Comparison of ENCODE assay signal across 16 mouse cellular contexts in the genomic region with DNA sequence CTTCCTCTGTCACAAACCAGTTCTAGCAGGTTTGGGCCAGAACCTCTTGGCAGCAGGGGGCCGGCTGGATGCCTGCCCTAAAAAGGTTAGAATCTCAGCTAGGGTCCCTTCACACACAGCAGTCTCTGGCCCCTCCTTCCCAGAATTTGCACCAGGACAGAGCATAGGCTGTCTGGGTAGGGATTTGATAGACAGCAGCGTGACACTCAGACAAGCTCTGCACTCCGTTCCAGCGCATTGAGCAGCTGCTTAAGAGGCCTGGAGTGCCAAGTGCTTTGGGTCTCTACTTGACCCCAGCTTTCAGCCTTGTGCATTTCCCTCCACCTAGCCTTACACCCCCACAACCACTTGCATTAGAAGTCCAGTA. TPM values are rescaled to one million over a fixed set of nuclear protein-coding genes. Genes with fewer than 3 reads are reported as not detected.
A peak's percentile ranks its signal among the peaks of the same experiment; 100 is the strongest.
DNase-seq lines count a peak whose midpoint lies in the region; ATAC-seq and TF ChIP-seq lines count a peak whose summit lies in the region.
"Had no signal": no experiment of that assay in that cellular context is flagged by ENCODE, and none has a peak within 500 bp of the region (broad histone marks: within the 10 kb centered on the region; RNA-seq: fewer than 3 reads in every experiment).

No protein-coding gene starts in this region.

- TF ChIP-seq EP300 in stomach, postnatal 0 days (optimal IDR thresholded peaks at IDR 0.05) = no peak

- H3K4me2 ChIP-seq in heart, embryonic 11.5 days = no peak overlapping the region
- no peak overlapping the region for H3K4me2 ChIP-seq in midbrain, embryonic 11.5 days
- no peak overlapping the region for H3K4me2 ChIP-seq in midbrain, embryonic 16.5 days (ENCODE audit: low read length)
- H3K4me2 ChIP-seq in embryonic facial prominence, embryonic 13.5 days = peak overlapping the region; percentile 72
- H3K4me2 ChIP-seq in stomach, postnatal 0 days (replicated peaks; ENCODE audit: low read depth) = peak overlapping the region; percentile 6; the same call in 1 of the 2 replicates
- H3K4me2 ChIP-seq: hindbrain, embryonic 15.5 days; liver, embryonic 12.5 days had no signal

- no peak overlapping the region for H3K9ac ChIP-seq in heart, embryonic 11.5 days (ENCODE audit: low read depth, low read length)
- no peak overlapping the region for H3K9ac ChIP-seq in midbrain, embryonic 11.5 days (ENCODE audit: low read length)
- no peak overlapping the region for H3K9ac ChIP-seq in midbrain, embryonic 16.5 days (ENCODE audit: low read depth, low read length)
- H3K9ac ChIP-seq in embryonic facial prominence, embryonic 13.5 days = peak overlapping the region; percentile 83
- no peak overlapping the region for H3K9ac ChIP-seq in stomach, postnatal 0 days (ENCODE audit: low read length)
- H3K9ac ChIP-seq: hindbrain, embryonic 15.5 days; liver, embryonic 12.5 days had no signal

- TF ChIP-seq CTCF in stomach, postnatal 0 days (IDR thresholded peaks at IDR 0.05; ENCODE audit: low read depth) = no peak

- no peak overlapping the region for H3K4me3 ChIP-seq in heart, embryonic 11.5 days (ENCODE audit: low read depth, low read length)
- H3K4me3 ChIP-seq in midbrain, embryonic 11.5 days (ENCODE audit: low read depth, low read length) = no peak overlapping the region
- H3K4me3 ChIP-seq in midbrain, embryonic 16.5 days (ENCODE audit: low read depth, low read length) = no peak overlapping the region
- H3K4me3 ChIP-seq in embryonic facial prominence, embryonic 13.5 days = peak overlapping the region; percentile 76
- H3K4me3 ChIP-seq in stomach, postnatal 0 days (ENCODE audit: low read depth, low read length) = no peak overlapping the region
- H3K4me3 ChIP-seq: hindbrain, embryonic 15.5 days; liver, embryonic 12.5 days had no signal

- H3K36me3 ChIP-seq in heart, embryonic 11.5 days (ENCODE audit: control insufficient read depth, insufficient read depth, low read length) = no peaks in the 10 kb centered on the region
- H3K36me3 ChIP-seq in midbrain, embryonic 11.5 days (ENCODE audit: control insufficient read depth, insufficient read depth, low read length) = no peaks in the 10 kb centered on the region
- no peaks in the 10 kb centered on the region for H3K36me3 ChIP-seq in midbrain, embryonic 16.5 days (ENCODE audit: control insufficient read depth, insufficient read depth, low read length)
- no peaks in the 10 kb centered on the region for H3K36me3 ChIP-seq in embryonic facial prominence, embryonic 13.5 days
- no peaks in the 10 kb centered on the region; the same call in 1 of the 2 replicates for H3K36me3 ChIP-seq in stomach, postnatal 0 days (ENCODE audit: control insufficient read depth, insufficient read depth, low read length)
- H3K36me3 ChIP-seq: hindbrain, embryonic 15.5 days; liver, embryonic 12.5 days had no signal

- H3K4me1 ChIP-seq in heart, embryonic 11.5 days (ENCODE audit: control insufficient read depth, insufficient read depth, low read length) = peaks cover 25% of the 10 kb centered on the region
- peaks cover 22% of the 10 kb centered on the region for H3K4me1 ChIP-seq in midbrain, embryonic 11.5 days (ENCODE audit: control insufficient read depth, insufficient read depth, low read length)
- peaks cover 12% of the 10 kb centered on the region for H3K4me1 ChIP-seq in midbrain, embryonic 16.5 days (ENCODE audit: control insufficient read depth, insufficient read depth, low read length)
- H3K4me1 ChIP-seq in embryonic facial prominence, embryonic 13.5 days = peaks cover 44% of the 10 kb centered on the region
- no peaks in the 10 kb centered on the region for H3K4me1 ChIP-seq in stomach, postnatal 0 days (replicated peaks; ENCODE audit: control insufficient read depth, insufficient read depth)

- H3K9me3 ChIP-seq in heart, embryonic 11.5 days (replicated peaks; ENCODE audit: control insufficient read depth, low read length) = no peaks in the 10 kb centered on the region
- 0 out of 2 replicates have a peak, but pooled peaks cover 3% of the 10 kb centered on the region for H3K9me3 ChIP-seq in midbrain, embryonic 11.5 days (ENCODE audit: control insufficient read depth, low read length)
- H3K9me3 ChIP-seq in midbrain, embryonic 16.5 days (replicated peaks; ENCODE audit: control insufficient read depth, low read length, poor library complexity, severe bottlenecking) = no peaks in the 10 kb centered on the region; the same call in 1 of the 2 replicates
- H3K9me3 ChIP-seq in embryonic facial prominence, embryonic 13.5 days = no peaks in the 10 kb centered on the region
- H3K9me3 ChIP-seq in stomach, postnatal 0 days (ENCODE audit: control insufficient read depth, low read length) = 0 out of 2 replicates have a peak, but pooled peaks cover 2% of the 10 kb centered on the region
- H3K9me3 ChIP-seq: hindbrain, embryonic 15.5 days had no signal

- H3K27me3 ChIP-seq in heart, embryonic 11.5 days (ENCODE audit: control insufficient read depth, insufficient read depth, low read length) = peaks cover 89% of the 10 kb centered on the region
- H3K27me3 ChIP-seq in midbrain, embryonic 11.5 days (ENCODE audit: control insufficient read depth, insufficient read depth, low read length) = peaks cover 86% of the 10 kb centered on the region
- peaks cover 69% of the 10 kb centered on the region for H3K27me3 ChIP-seq in midbrain, embryonic 16.5 days (ENCODE audit: control insufficient read depth, insufficient read depth, low read depth, low read length)
- peaks cover 78% of the 10 kb centered on the region for H3K27me3 ChIP-seq in embryonic facial prominence, embryonic 13.5 days
- peaks cover 8% of the 10 kb centered on the region for H3K27me3 ChIP-seq in stomach, postnatal 0 days (ENCODE audit: control insufficient read depth, insufficient read depth, low read length)

- no peak overlapping the region for H3K27ac ChIP-seq in heart, embryonic 11.5 days (ENCODE audit: low read depth, low read length)
- no peak overlapping the region for H3K27ac ChIP-seq in midbrain, embryonic 11.5 days (ENCODE audit: low read depth, low read length)
- no peak overlapping the region for H3K27ac ChIP-seq in midbrain, embryonic 16.5 days (ENCODE audit: low read length)
- H3K27ac ChIP-seq in embryonic facial prominence, embryonic 13.5 days = peak overlapping the region; percentile 94
- H3K27ac ChIP-seq in stomach, postnatal 0 days (replicated peaks) = peak overlapping the region; percentile 6; the same call in 1 of the 2 replicates
- H3K27ac ChIP-seq: hindbrain, embryonic 15.5 days; liver, embryonic 12.5 days had no signal

- WGBS in heart, embryonic 11.5 days (ENCODE audit: insufficient replicate concordance) = under 1% methylated on average over 4 of the region's 4 CpGs
- 0% methylated on average over 4 of the region's 4 CpGs for WGBS in midbrain, embryonic 11.5 days
- 2% methylated on average over 4 of the region's 4 CpGs for WGBS in midbrain, embryonic 16.5 days
- WGBS in embryonic facial prominence, embryonic 13.5 days = 11% methylated on average over 4 of the region's 4 CpGs
- WGBS in stomach, postnatal 0 days = 23% methylated on average over 4 of the region's 4 CpGs

- DNase-seq in heart, adult 11 months = peak; percentile 85
- DNase-seq in midbrain, embryonic 11.5 days (ENCODE audit: low spot score, missing footprints) = peak; percentile 95
- DNase-seq in stomach, postnatal 0 days (ENCODE audit: low spot score) = no peak
- DNase-seq in frontal cortex, postnatal 10 days (ENCODE audit: low spot score in 2 of 2) = no peak
- DNase-seq in cerebellum, postnatal 36 days = no peak
- DNase-seq: cerebellum, adult 8-10 months; gastrocnemius, postnatal 10 days; lung, postnatal 14 days; thymus, postnatal 25 days had no signal

- ATAC-seq in heart, embryonic 11.5 days (replicated peaks; ENCODE audit: insufficient number of reproducible peaks, low FRiP score, low TSS enrichment) = no peak
- no peak for ATAC-seq in midbrain, embryonic 11.5 days (ENCODE audit: low FRiP score)
- ATAC-seq in midbrain, embryonic 16.5 days = no peak
- no peak for ATAC-seq in embryonic facial prominence, embryonic 13.5 days (ENCODE audit: insufficient number of reproducible peaks, insufficient read depth, low FRiP score, low TSS enrichment, low read depth)
- ATAC-seq in stomach, postnatal 0 days (ENCODE audit: low FRiP score, low TSS enrichment) = peak; percentile 16; the same call in 1 of the 2 replicates
- ATAC-seq: liver, embryonic 12.5 days had no signal

RNA-seq across cellular contexts. Expression of a gene that starts 2.9 kb away (rescaled TPM):
- polyA plus RNA-seq in heart, embryonic 11.5 days (2014; fragmentation: Nextera tagmentation; extraction: Ambion mirVana) = 1.5 and 2.1 TPM in 2 replicates
- polyA plus RNA-seq in midbrain, embryonic 11.5 days (2014; fragmentation: Nextera tagmentation; extraction: Ambion mirVana) = 5.6 and 6.7 TPM in 2 replicates
- 0.16 and 0.33 TPM in 2 replicates for polyA plus RNA-seq in midbrain, embryonic 16.5 days (2015; fragmentation: Nextera tagmentation; extraction: Ambion mirVana)
- 21.3 and 21.9 TPM in 2 replicates for polyA plus RNA-seq in embryonic facial prominence, embryonic 13.5 days (2015; fragmentation: Nextera tagmentation; extraction: Ambion mirVana)
- 2.6 and 4.0 TPM in 2 replicates for polyA plus RNA-seq in stomach, postnatal 0 days (2015; fragmentation: Nextera tagmentation; extraction: Ambion mirVana)
- polyA plus RNA-seq: C2C12; large intestine, adult 2 months had no signal

Comparison
In these comparisons a context has a peak if more than half of its experiments do, and no peak if none do; other contexts are left out.
1. DNase-seq: peak in heart, adult 11 months (single experiment) and midbrain, embryonic 11.5 days (single experiment); none in stomach, postnatal 0 days (single experiment), frontal cortex, postnatal 10 days (0 of 2) and cerebellum, postnatal 36 days (0 of 2).
2. H3K27ac ChIP-seq: peak in embryonic facial prominence, embryonic 13.5 days (single experiment) and stomach, postnatal 0 days (single experiment); none in heart, embryonic 11.5 days (single experiment), midbrain, embryonic 11.5 days (single experiment) and midbrain, embryonic 16.5 days (single experiment).
3. H3K4me2 ChIP-seq: peak in embryonic facial prominence, embryonic 13.5 days (single experiment) and stomach, postnatal 0 days (single experiment); none in heart, embryonic 11.5 days (single experiment), midbrain, embryonic 11.5 days (single experiment) and midbrain, embryonic 16.5 days (single experiment).